Mouse (Mus musculus) cerebellum, adult 9-10 months (tissue): ENCODE measurements around the gene Fsd1.
"Not testable (repeated sequence)": the region's sequence is repeated elsewhere in the genome, so short reads cannot be mapped to it uniquely, and the experiment has no call there.

Experiments
- DNase-seq: peaks from one replicate; pipeline ENCODE4 v3.0.0; 2022

The Fsd1 gene

DNA sequence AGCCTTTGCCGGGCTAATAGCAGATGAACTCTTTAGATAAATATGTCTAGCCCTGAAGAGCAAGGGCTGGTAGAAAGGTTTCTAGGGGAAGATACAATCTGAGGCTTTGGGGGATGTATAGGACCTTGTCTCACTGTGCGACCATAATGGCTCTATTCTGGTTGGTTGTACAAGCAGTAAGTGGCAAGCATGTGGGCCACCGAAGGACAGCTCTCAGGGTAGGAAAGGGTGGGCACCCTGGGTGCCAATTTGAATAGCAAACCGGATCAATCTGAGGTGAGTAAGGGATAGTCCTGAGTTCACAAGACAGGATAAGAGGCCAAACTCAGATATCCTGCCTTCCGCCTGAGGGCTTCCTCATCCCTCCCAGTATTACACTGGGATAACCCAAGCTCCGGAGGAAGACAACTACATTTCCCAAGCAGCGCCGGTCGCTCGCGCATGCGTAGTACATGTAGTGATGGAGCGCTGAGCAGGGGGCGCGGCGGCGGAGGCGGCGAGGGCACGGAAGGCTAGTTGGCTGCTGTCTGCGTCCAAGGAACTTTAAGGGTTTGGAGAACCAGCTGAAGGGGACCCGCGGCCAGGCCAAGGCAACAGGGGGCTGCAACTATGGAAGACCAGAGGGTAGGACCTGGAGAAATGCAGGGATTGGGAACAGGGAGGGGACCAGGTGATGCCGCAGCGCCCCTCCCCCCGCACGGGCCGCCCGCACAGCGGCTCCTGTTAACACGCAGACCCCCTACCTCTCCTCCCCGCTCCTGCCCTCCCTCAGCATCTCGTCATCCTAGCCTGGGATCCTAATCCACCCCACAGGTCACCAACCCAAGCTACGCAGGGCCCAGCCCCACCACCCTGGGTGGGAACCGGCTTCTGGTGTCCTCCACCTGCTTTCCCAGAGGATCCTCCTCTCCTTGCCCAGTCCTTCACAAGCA is at the start of gene Fsd1:
Fsd1 (plus strand) TSS at position 480 of the 932 bp plus-strand sequence.
- DNase-seq = peak; percentile 88

DNA sequence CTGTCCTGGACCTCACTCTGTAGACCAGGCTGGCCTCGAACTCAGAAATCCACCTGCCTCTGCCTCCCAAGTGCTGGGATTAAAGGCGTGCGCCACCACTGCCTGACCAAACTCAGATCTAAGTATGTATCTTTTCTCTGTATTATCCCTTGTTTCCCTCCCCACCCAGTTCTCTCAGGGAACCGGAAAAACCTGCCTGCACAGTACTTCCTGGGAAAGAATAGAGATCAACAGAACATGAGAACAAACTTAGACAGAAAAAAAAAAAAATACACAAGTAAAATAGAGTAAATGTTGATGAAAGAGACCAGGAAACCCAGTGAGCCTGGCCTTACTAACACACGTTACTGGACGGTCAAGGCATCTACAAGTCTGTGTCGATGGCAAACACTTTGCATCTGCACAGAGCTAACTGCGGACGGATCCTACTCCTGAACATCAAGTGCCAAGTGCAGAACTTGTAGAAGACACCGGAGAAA is 41.9 kb upstream of the Fsd1 start:
- not testable (repeated sequence) for DNase-seq

DNA sequence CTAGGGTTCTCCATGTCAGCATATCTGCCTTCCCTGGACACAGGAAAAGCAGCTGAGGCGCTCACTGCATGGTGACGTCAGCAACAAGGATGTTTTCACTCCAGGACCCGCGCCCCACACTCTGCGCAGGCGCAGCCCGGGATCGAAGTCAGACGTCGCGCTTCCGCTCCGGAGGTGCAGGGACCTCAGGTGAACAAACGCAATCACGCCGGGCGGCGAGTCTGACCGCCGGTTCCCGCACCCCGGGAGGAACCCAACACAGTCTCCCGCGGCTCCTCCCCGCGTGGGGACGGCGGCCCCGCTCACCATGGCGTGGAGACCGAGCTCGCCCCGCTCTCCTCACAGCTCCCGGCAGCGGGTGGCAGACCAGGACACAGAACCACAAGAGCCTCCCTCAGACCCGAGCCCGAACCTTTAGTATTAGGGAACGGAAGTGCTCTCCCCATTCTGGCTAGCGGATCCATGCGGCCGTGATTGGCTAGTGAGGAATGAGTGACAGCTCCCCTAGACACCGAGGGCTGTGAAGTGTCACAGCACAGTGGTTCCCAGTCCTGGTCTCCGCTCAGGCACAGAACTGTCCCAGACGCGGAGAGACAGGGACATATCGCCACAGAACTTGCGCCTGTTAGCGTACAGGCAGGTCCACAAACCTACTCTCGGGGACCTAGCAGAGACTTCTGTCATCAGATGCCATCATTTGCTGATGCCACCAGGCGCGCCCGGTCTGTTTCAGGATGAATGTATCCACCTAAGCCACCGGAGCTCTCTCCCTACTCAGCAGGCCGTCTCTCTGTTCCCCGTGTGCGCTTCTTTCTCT is 41.2 kb upstream of the Fsd1 start:
- DNase-seq = peak; percentile 97

DNA sequence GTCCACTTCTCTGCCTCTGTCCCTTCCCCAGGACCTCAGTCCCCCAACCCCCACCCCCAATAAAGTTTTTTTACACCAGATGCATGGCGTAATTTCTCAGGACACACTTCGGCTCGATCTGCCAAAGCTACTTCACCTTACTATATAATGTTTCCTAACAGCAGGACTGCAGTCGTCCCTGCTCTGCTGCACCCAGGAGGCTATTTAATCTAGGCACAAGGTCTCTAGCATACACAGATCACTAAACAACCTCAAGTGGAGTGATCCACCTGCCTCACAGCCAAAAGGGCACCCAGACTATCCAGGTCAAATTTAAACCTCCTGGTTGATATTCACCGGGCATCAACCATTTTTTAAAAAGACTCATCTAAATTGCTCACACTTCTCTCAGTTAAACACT is 40.6 kb upstream of the Fsd1 start:
- DNase-seq = peak; percentile 62

DNA sequence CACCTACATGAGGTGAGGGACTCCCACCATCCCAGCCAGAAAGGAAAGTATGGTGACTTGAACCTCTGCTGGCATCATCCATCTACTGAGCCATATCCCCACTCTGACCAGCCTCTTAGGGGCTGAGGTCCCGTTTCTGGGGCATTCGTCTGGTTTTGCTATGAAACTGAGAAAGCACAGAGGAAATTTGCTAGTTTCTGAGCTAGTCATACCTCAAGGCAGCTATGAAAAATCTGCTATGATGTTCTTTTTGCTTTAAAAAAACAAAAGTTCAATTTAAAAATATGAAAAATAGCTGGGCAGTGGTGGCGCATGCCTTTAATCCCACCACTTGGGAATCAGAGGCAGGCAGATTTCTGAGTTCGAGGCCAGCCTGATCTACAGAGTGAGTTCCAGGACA is 37.7 kb upstream of the Fsd1 start:
- DNase-seq = peak; percentile 12

DNA sequence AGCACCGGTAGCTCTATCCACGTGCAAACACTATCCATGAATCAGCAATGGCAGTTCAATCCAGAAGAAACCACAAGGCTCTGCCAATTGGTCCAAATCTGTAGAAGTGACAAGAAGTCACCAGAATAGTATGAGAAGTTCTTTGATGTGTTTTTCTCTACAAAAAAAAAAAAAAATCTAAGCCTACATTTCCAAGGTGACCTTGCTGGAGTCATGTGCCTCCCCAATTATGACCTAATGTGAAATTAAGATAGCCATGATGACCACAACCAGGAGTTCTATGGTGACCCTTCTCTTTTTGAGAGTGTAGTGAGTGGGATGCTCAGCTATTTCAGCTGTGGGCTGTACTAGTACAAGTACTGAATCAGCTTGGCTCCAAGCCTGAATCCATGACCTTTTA is 36.9 kb upstream of the Fsd1 start, which contains the start of gene Zfp119b:
Zfp119b (minus strand) TSS at position 101 of the 400 bp plus-strand sequence.
- peak; percentile 29 for DNase-seq

DNA sequence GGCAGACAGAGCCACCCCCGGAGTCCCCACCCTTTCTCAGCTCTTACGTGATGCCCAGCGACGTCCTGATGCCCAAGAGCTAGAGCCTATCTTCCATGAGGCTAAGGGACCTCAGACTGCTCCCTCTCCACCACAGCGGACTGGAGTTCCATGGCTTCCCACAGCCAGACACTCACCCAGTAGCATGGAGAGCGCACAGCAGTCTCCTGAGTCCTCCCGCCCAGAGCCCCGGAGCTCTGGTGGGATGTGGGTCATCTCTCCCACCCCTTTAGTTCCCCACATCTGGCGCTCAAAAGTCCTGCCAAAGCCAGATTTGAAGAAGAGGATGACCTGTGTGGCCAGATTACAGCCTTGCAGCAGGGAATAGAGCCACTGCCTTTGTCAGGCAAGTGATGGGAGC is 35.7 kb upstream of the Fsd1 start:
- peak; percentile 13 for DNase-seq

DNA sequence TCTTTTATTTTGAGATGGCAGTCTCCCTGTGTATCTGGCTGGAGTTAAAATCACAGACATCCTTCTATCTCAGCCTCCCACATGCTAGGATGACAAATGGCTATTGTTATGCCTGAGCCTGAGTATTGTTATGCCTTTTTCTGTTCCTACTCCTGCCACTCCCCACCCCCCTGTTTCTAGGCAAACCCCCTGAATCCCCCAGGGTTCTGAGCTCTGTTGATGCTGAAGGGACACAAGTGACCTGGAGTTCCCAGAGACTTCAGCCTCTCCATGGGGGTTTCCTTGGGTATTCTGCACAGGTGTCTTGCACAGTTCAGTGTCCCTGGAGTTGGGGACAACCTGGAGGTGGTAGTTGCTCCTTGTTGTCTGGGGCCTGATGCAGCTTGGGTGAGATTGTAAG is 34.3 kb upstream of the Fsd1 start:
- DNase-seq = peak; percentile 15

DNA sequence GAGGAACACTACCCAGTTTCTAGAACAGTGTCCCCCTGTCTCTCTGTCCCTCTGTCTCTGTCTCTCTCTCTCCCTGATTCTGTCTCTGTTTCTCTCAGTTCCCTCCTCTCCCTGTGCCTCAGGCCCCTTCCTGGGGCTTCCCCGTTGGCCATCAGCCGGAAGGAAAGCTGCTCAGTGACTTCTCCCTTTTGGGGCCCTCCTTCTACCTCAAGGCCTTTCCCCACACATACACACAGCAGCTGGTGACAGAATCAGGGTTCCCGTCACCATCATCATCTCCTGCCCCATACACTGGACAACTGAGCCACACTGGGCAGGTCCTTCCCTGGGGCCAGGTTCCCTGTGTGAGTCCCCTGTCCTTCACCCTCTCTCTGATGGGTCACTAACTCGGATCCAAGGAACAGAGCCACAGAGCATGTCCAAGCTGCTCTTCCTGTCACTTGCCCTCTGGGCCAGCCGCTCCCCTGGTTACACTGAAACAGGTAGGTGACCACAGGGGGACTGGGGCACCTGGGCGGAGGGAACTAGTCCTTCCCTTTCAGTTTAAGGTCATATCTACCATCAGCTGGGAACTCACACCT is 33.8 kb upstream of the Fsd1 start, which contains the start of gene Ebi3:
Ebi3 (plus strand) TSS at position 194 of the 581 bp plus-strand sequence.
- DNase-seq = peak; percentile 18

DNA sequence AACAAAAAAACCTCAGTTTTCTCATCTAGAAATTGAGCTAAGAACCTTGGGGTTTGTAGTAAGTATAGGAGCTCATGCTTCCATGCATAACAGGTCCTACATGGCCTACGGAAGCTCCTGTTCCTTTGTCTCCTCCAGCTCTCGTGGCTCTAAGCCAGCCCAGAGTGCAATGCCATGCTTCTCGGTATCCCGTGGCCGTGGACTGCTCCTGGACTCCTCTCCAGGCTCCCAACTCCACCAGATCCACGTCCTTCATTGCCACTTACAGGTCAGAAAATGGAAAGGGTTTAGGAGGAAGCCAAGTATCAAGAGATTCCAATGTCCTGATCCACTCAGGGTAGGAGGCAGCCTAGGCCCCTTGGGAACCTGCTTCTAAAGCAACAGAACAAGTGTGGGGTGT is 32.6 kb upstream of the Fsd1 start:
- no peak for DNase-seq

DNA sequence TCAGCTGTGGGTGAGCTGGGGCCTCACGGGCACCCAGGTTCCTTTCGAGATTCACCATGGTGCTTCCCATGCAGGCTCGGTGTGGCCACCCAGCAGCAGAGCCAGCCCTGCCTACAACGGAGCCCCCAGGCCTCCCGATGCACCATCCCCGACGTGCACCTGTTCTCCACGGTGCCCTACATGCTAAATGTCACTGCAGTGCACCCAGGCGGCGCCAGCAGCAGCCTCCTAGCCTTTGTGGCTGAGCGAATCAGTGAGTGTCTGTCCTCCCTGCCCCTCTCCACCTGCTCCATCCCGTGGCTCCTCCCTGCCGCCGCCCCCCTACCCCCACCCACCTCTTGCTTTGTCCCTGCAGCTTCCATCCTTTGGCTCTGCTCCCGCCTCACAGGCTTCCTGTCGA is 32.1 kb upstream of the Fsd1 start:
- no peak for DNase-seq

DNA sequence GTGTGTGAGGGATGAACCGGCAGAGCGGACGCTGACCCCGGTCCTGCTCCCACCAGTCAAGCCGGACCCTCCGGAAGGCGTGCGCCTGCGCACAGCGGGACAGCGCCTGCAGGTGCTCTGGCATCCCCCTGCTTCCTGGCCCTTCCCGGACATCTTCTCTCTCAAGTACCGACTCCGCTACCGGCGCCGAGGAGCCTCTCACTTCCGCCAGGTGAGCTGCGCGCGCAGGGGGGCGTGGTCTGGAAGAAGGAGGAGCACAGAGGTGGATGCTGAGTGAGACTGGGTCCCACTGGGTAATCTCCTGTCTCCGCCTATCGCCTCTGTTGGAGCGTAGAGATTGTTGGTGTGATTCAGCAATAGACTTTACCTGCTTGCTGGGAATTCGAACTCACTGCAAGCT is 30.2 kb upstream of the Fsd1 start:
- DNase-seq = peak; percentile 88

DNA sequence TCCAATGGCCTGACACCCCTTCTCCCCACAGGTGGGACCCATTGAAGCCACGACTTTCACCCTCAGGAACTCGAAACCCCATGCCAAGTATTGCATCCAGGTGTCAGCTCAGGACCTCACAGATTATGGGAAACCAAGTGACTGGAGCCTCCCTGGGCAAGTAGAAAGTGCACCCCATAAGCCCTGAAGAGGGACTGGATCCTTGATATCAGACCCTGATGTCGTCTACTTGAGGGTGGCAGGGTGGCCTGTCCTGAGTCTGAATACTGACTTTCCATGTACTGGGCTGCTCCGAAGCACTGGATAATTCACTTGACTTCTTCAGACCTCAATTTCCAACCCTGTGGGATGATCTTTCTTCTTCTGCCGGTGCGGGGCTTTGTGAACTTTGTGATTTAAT is 29.7 kb upstream of the Fsd1 start:
- no peak for DNase-seq

DNA sequence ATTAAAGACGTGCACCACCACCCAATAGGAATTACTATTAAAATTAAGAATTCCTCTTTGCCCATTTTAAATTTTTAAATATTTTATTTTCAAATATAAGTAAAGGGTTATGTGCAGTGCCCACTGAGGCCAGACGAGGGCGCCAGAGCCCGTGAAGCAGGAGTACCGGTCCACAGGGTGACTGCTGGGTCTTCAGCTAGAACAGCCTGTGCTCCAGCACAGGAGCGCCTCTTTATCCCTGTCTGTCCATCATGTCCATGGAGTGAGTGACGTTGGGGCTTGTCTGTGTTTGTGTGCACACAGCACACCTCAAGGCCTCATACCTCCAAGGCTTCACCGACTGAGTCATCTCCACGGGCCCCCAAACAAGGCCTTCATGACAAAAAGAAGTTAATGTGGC is 29.1 kb upstream of the Fsd1 start:
- DNase-seq = peak; percentile 87

DNA sequence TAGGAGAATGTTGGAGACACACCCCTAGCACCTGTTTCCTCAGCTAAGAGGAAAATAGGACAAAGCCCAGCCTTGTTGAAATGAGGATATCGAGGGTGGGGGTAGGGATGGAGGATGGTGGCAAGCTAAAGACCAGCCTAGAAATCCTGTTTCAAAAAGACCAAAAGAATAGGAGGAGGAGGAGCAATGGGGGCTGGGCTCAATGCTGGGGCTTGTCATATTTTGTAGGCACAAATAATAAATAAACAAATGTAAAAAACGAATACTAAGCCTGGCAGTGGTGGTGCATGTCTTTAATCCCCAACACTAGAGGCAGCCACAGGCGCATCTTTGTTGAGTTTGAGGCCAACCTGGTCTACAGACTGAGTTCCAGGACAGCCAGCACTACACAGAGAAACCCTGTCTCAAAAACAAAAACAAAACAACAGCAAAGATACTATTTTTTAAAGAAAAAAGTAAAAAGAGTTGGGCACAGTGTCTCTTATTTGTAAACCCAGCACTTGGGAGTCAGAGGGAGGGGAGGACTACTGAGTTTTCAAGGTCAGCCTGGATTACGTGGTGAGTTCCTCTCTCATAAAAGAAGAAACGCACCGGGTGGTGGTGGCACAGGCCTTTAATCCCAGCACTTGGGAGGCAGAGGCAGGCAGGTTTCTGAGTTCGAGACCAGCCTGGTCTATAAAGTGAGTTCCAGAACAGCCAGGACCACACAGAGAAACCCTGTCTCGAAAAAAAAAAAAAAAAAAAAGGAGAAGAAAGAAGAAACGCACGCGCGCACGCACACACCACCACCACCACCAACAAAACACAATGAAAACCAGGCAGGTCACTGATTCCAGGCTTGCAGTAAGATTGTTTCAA is 28.4 kb upstream of the Fsd1 start:
- peak; percentile 71 for DNase-seq

DNA sequence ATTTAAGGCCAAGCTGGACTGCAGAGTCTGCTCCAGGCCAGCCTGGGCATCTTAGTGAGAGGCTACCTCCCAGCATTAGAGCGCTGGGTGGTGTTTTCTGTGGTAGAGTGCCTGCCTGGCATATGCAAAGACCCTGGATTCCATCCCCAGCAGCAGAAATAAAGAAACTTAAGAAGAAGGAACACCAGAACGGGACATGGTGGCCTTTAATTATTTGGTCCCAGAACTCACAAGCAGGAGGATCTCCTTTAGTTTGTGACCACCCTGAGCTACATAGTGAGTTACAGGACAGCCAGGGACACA is 27.8 kb upstream of the Fsd1 start:
- no peak for DNase-seq

DNA sequence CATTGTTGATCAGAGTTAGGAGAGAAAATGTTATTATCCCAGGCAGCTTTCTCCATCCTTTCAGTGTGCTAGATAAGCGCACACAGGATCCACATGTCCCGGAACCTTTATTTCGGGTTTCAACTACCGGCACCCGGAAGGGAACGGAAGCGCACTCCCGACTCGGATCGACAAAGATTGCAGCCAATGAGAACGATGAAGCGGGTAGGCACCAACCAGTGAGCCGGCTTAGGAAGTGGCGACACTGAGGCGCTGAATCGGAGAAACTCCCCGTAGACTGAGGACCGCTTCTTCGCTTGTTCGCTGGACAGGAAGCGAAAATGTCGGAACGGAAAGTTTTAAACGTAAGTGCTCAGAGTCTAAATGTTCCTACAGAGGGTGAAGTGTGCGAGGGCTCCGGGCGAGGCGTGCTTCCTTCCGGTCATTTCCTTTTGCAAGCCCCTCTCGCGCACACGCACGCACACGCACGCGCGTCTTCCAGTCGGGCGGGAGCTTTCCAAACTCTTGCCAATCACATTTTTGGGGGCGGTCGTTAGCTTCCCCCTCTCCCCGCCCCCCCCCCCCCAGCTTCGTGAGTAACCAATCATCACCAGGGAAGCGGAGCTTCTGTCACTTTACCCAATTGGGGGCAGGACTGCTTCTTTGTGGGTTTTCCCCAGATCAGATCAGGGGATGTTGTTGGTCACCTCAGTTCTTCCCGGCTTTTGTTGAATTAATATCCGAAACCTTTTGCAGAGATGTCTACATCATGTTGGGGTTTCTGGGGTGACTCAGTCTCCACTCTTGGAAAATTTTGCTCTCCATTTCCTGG is 27.2 kb upstream of the Fsd1 start, which contains the start of gene Yju2:
Yju2 (plus strand) TSS at position 182 of the 811 bp plus-strand sequence.
- DNase-seq = peak; percentile 96

DNA sequence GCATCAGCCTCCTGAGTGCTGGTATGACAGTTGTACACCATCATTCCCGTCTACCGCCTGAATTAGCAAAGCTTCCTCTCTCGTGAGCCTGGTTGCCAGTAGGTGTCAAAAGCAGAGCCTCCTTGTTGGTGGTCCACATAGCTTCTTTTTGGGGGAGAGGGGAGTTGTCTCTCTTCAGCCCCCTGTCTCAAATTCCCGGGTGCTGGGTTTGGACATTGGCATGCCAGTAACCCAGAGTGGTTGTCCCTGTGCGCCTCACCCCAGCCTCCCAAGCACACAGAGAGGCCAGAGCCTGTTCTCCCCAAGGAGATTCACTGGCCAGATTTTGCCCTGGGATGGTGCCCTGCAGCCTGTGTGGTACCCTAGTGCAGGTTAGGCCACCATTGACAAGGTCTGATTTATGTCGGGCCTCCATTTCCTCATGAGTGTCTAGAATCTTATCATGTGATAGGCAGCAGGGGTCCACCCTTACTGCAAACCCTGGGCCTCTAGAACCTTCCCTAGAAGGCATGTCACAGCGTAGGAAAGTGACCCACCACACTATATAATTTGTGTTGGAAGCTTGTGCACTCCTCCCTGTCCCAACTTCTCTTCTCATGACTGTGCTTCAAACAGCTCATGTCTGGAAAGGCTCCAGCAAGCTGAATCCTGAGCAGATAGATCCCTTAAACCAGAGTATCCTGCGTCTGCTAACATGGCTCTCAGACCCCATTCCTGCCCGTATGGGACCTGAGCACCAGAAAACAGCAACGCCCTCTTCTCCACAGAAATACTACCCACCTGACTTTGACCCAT is 26.2 kb upstream of the Fsd1 start:
- DNase-seq = peak; percentile 67

DNA sequence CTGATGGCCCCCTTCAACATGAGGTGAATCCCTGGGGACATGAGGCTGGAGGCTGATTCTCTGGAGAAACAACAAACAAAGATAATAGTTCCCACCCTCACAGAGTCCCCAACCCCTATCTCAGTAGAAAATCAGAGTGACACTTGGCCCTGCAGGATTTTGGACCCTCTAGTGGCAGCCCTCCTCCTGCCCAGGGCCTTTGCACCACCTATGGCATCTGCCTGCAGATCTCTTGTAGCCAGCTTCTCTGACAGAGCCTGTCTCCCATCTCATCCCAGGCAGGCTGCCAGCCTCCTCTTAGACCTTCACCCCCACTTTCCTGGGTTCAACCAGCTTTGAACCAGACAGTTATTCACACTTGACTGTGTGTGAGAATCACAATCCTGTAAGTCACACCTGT is 25.5 kb upstream of the Fsd1 start:
- no peak for DNase-seq

DNA sequence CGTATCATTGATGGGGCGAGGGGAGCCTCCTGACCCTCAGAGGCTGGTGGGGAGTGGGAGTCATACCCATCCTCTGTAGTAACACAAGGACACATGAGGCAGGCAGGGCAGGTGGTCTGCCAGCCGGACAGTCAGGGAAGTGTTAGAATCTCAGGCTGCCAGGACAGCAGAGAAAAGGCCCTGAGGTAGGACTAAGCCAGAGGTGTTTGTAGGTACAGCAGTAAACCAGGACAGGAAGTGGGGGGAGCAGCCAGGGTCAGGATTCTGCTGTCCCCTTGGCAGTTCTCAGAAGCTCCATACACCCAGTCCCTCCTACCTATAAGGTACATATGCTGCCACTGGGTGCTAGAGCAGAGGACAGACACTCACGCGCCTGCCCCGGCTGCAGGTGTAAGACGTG is 24.7 kb upstream of the Fsd1 start:
- no peak for DNase-seq

DNA sequence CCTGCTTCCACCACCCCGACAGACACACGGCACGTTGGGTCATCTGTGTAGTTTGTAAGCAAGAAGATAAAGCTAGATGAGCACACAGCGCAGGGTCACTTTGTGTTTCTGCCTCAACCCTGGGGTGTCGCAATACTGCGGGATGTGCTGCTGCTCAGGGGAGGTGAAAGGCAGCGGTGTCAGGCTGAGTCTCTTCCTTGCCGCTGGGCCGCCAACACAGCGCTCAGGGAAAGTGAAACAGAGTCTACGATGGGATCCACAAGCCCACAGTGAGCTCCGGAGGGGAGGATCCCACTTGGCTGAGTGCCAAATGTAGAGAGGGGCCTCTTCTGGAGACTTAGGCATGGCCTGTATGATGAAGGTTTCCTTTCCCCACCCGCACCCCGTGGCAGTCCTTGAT is 23.1 kb upstream of the Fsd1 start:
- no peak for DNase-seq
